Mouse (Mus musculus) neural tube, embryonic 13.5 days (tissue): ENCODE data around the gene Grb2. TPM values are rescaled to one million over a fixed set of nuclear protein-coding genes. Genes with fewer than 3 reads are reported as not detected.
A peak's percentile ranks its signal among the peaks of the same experiment; 100 is the strongest.

ENCODE experiments used
- ATAC-seq: fragments of 200-750 bp; cut with Nextera tagmentation; 2 replicates; pipeline ENCODE4 v1.8.0; 2017; ENCODE audit warnings: low read depth, mild to moderate bottlenecking, moderate TSS enrichment, moderate library complexity
- H3K27ac ChIP-seq: fragments of 300-500 bp; sonication (generic); replicated peaks from 2 replicates; pipeline ENCODE4 v1.5.1; 2015; ENCODE audit warnings: moderate library complexity, mild to moderate bottlenecking, inconsistent platforms
- H3K27me3 ChIP-seq: fragments of 300-500 bp; sonication (generic); 2 replicates; pipeline ENCODE4 v1.6.1; 2015; ENCODE audit warnings: mild to moderate bottlenecking, inconsistent platforms
- H3K36me3 ChIP-seq: fragments of 300-500 bp; sonication (generic); 2 replicates; pipeline ENCODE4 v1.6.1; 2015; ENCODE audit warnings: mild to moderate bottlenecking, inconsistent platforms
- H3K4me1 ChIP-seq: fragments of 300-500 bp; sonication (generic); replicated peaks from 2 replicates; pipeline ENCODE4 v1.6.1; 2015; ENCODE audit warnings: inconsistent platforms
- H3K4me2 ChIP-seq: fragments of 300-500 bp; sonication (generic); 2 replicates; pipeline ENCODE4 v1.6.1; 2015; ENCODE audit warnings: inconsistent platforms, mild to moderate bottlenecking, moderate library complexity
- H3K4me3 ChIP-seq: fragments of 300-500 bp; sonication (generic); 2 replicates; pipeline ENCODE4 v1.5.1; 2015; ENCODE audit warnings: mild to moderate bottlenecking, inconsistent platforms
- H3K9ac ChIP-seq: fragments of 300-500 bp; sonication (generic); 2 replicates; pipeline ENCODE4 v1.6.1; 2015; ENCODE audit warnings: moderate library complexity, mild to moderate bottlenecking, inconsistent platforms
- H3K9me3 ChIP-seq: fragments of 300-500 bp; sonication (generic); 2 replicates; pipeline ENCODE4 v1.6.1; 2016; ENCODE audit warnings: inconsistent platforms
- WGBS: fragments of 180-500 bp; shearing (Covaris S2); methylation state at CpG from one replicate; pipeline ENCODE4 v1.1.7; 2015; 5-methylcytosine and 5-hydroxymethylcytosine counted together
- polyA plus RNA-seq: library from polyadenylated mRNA; unstranded; fragments of >200 nt; fragmentation: Nextera tagmentation; extraction: Ambion mirVana; gene quantifications from 2 replicates; pipeline ENCODE4 v1.2.1, GENCODE M21; 2015

The Grb2 gene
- polyA plus RNA-seq, 1 experiment from 2014 or later, result 189 TPM

DNA sequence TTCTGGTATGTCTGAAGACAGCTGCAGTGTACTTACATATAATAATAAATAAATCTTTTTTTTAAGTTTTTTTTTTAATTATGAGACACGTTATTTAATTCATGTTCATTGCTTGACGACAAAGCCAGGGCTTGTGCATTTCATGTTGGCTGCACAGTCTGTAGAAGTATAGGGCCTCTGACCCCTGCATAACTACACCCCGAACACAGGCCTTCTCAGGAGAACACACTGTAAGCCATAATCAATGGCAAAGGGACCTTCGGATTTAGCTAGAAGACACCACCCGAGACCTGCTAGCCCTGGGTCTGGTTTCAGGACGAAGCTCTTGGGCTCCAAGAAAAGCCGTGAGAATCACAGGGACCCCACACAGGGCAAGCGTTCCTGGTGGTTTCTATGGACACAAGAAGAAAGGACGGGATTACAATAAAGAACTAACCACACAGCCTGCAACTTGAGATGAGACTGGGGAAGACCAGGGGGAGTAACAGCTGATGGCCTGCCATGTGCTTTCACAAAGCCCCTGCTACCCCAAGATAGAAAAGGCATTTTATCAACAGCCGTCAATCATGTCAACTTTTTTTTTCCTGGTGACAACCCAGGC, 29.3 kb upstream of the Grb2 start:
- Histone ChIP-seq H3K9ac (no peak overlapping the region), H3K4me1 (peaks cover 13% of the 10 kb centered on the region; the same call in 1 of the 2 replicates), H3K27ac (0 out of 2 replicates have a peak overlapping the region, but pooled peaks have one; percentile 0), H3K27me3 (no peaks in the 10 kb centered on the region), H3K9me3 (no peaks in the 10 kb centered on the region), H3K4me2 (no peak overlapping the region), H3K36me3 (no peaks in the 10 kb centered on the region), H3K4me3 (no peak overlapping the region)
- ATAC-seq, result no peak
- WGBS, result 26% methylated on average over 10 of the region's 10 CpGs

- H3K9ac ChIP-seq, result no peak overlapping the region
- no peak overlapping the region for H3K4me2 ChIP-seq
- ATAC-seq, result no peak
- H3K36me3 ChIP-seq, result no peaks in the 10 kb centered on the region
- H3K9me3 ChIP-seq, result no peaks in the 10 kb centered on the region
- H3K27me3 ChIP-seq, result no peaks in the 10 kb centered on the region
- no peak overlapping the region for H3K4me3 ChIP-seq
- H3K27ac ChIP-seq, result peak overlapping the region; percentile 14; the same call in 1 of the 2 replicates
- 58% methylated on average over 11 of the region's 11 CpGs for WGBS
- H3K4me1 ChIP-seq, result peaks cover 13% of the 10 kb centered on the region; the same call in 1 of the 2 replicates
Observed at GRCm38 (mm10) chr11:115734041-115734686, 25.8 kb upstream of the Grb2 start.

DNA sequence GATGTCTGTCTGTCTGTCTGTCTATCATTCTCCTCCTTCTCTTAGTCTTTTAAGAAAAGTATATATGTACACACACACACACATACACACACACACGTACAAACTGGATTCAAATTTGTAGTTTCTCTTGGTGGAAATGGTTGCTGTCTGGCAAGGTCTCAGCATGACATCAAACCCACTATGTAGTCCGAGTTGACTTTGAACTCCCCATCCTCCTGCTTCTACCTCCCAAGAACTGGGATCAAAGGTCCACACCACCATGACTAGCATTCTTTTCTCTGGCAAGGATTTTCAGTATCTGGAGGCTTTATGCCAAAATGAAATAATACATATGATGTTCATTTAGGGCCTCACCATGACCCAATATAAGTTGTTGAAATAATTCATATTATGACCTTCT, 14.8 kb upstream of the Grb2 start:
- H3K36me3 ChIP-seq, result no peaks in the 10 kb centered on the region
- no peak overlapping the region for H3K9ac ChIP-seq
- 68% methylated on average over 2 of the region's 2 CpGs for WGBS
- H3K4me3 ChIP-seq, result no peak overlapping the region
- no peak overlapping the region for H3K27ac ChIP-seq
- no peak overlapping the region for H3K4me2 ChIP-seq
- ATAC-seq, result no peak
- no peaks in the 10 kb centered on the region for H3K4me1 ChIP-seq
- no peaks in the 10 kb centered on the region for H3K9me3 ChIP-seq
- no peaks in the 10 kb centered on the region for H3K27me3 ChIP-seq

DNA sequence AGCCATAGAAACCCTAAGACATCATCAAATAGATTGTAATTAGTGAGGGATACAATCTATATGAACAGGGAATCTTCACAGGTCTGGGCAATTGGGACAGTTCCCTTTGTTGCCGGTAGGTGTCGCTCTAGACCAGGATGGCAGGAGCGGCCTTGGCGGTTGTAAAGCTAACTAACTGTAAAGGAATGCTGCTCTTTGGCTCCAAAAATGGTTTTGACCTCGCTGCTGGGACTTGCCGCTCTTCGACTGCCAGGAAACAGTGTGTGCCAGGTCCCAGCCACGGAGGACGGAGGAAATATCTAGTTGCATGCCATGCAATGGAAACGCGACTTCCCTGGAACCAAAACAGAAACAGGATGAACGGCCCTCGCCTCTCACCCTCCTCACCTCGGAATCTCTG, 14.2 kb upstream of the Grb2 start:
- Histone ChIP-seq H3K9me3 (no peaks in the 10 kb centered on the region), H3K4me1 (no peaks in the 10 kb centered on the region), H3K27me3 (no peaks in the 10 kb centered on the region), H3K9ac (no peak overlapping the region), H3K27ac (no peak overlapping the region), H3K36me3 (no peaks in the 10 kb centered on the region), H3K4me2 (no peak overlapping the region), H3K4me3 (no peak overlapping the region)
- WGBS, result 16% methylated on average over 14 of the region's 14 CpGs
- ATAC-seq, result no peak

DNA sequence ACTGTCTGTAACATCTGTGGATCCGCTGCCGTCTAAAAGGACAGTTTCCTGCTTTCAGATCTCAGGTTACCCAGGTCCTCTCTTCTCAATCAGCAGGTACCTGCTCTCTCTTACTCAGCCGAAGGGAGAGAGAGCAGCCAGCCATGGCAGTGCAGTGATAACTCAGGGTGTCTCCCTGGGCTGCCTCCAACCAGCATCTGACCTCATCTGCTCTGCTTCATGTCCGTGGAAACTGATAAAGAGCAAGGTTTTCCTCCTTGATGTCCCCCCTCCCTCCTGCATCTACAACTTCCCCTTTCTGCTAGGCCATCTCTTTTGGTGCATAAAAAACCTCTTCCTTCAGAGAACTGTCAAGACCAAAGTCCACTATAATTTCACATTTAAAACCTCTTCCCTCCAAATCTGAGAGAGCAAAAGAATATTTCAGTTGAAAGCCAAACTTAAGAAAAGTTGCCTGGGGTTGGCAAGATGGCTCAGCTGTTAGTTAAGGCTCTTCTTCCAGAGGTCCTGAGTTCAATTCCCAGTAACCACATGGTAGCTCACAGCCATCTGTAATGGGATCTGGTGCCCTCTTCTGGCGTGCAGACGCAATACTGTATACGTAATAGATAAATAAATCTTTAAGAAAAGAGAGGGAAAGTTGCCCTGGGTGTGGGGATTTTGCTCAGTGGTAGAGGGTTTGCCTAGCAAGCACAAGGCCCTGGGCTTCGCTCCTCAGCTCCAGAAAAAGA, 9.4 kb upstream of the Grb2 start:
- H3K4me1 ChIP-seq, result no peaks in the 10 kb centered on the region
- H3K4me2 ChIP-seq, result no peak overlapping the region
- ATAC-seq, result no peak
- no peaks in the 10 kb centered on the region for H3K36me3 ChIP-seq
- H3K27me3 ChIP-seq, result no peaks in the 10 kb centered on the region
- H3K4me3 ChIP-seq, result no peak overlapping the region
- no peak overlapping the region for H3K9ac ChIP-seq
- no peaks in the 10 kb centered on the region for H3K9me3 ChIP-seq
- no peak overlapping the region for H3K27ac ChIP-seq
- WGBS, result 59% methylated on average over 8 of the region's 8 CpGs

DNA sequence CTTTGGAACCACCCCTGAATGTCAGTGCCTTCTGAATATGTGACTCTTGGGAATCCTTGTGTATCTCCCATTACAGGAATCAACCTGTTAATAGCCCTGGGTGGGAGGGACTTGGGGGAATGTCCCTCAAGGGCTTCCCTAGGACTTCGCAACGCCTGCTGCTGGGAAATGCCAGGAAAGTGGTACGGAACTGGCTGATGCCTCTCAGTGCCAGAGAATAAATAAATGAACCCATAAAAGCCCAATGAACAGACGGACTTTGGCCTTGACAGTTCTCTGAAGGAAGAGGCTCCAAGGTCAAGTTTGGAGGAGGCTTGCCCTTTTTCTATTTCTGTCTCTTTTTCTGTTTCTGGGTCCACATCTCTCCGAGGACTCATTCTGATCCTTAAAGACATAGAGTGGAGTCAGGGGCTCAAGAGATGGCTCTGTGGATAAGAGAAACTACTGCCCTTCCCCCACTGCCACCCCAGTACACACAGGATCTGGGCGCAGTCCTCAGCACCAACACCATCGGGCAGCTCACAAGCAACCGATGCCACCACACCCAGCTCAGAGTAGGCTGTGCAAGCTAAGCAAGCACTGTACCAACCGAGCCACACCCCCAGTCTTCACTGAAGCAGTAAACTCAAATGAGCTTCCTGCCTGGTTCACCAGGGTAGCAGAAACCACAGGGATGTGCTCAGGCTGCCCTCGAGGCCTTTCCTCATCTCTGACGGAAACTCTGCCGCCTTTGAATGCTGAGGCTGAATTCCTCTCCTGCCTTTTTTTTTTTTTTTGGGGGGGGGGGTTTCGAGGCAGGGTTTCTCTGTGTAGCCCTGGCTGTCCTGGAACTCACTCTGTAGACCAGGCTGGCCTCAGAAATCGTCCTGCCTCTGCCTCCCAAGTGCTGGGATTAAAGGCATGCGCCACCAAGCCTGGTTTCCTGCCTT, 8.3 kb upstream of the Grb2 start:
- H3K27me3 ChIP-seq, result no peaks in the 10 kb centered on the region
- ATAC-seq, result no peak
- H3K4me2 ChIP-seq, result no peak overlapping the region

GRCm38 (mm10) chr11:115714491-115714890, 6.1 kb upstream of the Grb2 start:
- Histone ChIP-seq H3K36me3 (no peaks in the 10 kb centered on the region), H3K27ac (no peak overlapping the region), H3K4me3 (no peak overlapping the region), H3K4me1 (peaks cover 9% of the 10 kb centered on the region), H3K27me3 (no peaks in the 10 kb centered on the region), H3K9me3 (no peaks in the 10 kb centered on the region), H3K4me2 (no peak overlapping the region), H3K9ac (no peak overlapping the region)
- WGBS, result 10% methylated on average over 6 of the region's 7 CpGs
- ATAC-seq, result no peak

More for the DNA sequence above, 8.3 kb upstream of the Grb2 start:
- no peaks in the 10 kb centered on the region for H3K9me3 ChIP-seq
- H3K36me3 ChIP-seq, result no peaks in the 10 kb centered on the region
- 69% methylated on average over 15 of the region's 15 CpGs for WGBS
- no peaks in the 10 kb centered on the region for H3K4me1 ChIP-seq
- H3K27ac ChIP-seq, result no peak overlapping the region
- H3K9ac ChIP-seq, result no peak overlapping the region
- H3K4me3 ChIP-seq, result no peak overlapping the region

GRCm38 (mm10) chr11:115713447-115713846, 5.0 kb upstream of the Grb2 start:
- Histone ChIP-seq H3K4me1 (peaks cover 14% of the 10 kb centered on the region), H3K36me3 (no peaks in the 10 kb centered on the region), H3K9me3 (no peaks in the 10 kb centered on the region), H3K4me2 (no peak overlapping the region), H3K27me3 (no peaks in the 10 kb centered on the region), H3K27ac (no peak overlapping the region), H3K9ac (no peak overlapping the region), H3K4me3 (no peak overlapping the region)
- 93% methylated on average over 3 of the region's 3 CpGs for WGBS
- no peak for ATAC-seq

GRCm38 (mm10) chr11:115712674-115713298, 4.4 kb upstream of the Grb2 start:
- H3K36me3 ChIP-seq, result no peaks in the 10 kb centered on the region
- no peaks in the 10 kb centered on the region for H3K27me3 ChIP-seq
- no peaks in the 10 kb centered on the region for H3K9me3 ChIP-seq
- H3K9ac ChIP-seq, result no peak overlapping the region
- peaks cover 14% of the 10 kb centered on the region for H3K4me1 ChIP-seq
- no peak overlapping the region for H3K27ac ChIP-seq
- ATAC-seq, result no peak
- no peak overlapping the region for H3K4me3 ChIP-seq
- WGBS, result 84% methylated on average over 12 of the region's 12 CpGs
- H3K4me2 ChIP-seq, result no peak overlapping the region

DNA sequence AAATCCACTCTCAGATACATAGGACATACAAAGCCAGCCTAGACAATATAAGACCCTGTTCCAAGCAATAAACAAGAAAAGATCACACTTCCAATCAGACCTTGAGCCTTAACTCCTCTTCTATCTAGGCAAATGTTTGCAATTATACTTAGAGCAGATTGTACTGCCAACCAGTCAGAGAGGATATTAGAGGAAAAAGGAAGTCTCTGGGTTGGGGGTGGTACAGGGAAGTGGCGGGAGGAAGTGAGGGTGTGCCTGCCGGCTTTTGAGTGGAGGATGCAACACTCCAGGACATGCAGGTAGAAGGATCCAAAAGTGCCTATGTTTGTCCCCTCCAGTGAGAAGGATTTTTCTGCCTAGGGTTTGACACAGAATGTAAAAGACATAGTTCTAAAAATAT, 3.9 kb upstream of the Grb2 start:
- Histone ChIP-seq H3K4me3 (no peak overlapping the region), H3K27me3 (no peaks in the 10 kb centered on the region), H3K27ac (no peak overlapping the region), H3K36me3 (no peaks in the 10 kb centered on the region), H3K9ac (no peak overlapping the region), H3K4me2 (no peak overlapping the region), H3K9me3 (no peaks in the 10 kb centered on the region), H3K4me1 (peaks cover 18% of the 10 kb centered on the region)
- WGBS, result 78% methylated on average over 2 of the region's 2 CpGs
- no peak for ATAC-seq

DNA sequence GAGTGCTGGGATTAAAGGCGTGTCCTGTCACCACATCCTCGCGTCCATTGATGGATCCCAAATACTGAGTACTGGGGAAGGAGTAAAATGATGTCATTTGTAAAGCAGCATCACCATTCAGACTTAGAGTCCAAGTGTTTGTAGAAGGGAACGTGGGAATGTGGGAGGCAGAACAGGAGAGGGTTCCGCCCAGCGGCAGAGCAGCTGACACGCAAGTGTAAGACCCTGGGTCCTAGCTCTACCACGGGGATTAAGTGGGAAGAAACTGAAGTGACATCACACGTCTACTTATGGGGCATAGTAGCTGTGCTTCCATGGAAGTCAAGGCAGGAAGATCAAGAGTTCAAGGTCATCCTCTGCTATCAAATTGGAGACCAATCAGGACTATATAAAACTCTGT, 2.7 kb upstream of the Grb2 start:
- H3K27me3 ChIP-seq, result no peaks in the 10 kb centered on the region
- H3K27ac ChIP-seq, result no peak overlapping the region
- H3K36me3 ChIP-seq, result no peaks in the 10 kb centered on the region
- H3K4me1 ChIP-seq, result peaks cover 29% of the 10 kb centered on the region
- WGBS, result 85% methylated on average over 9 of the region's 9 CpGs
- no peak overlapping the region for H3K9ac ChIP-seq
- no peaks in the 10 kb centered on the region for H3K9me3 ChIP-seq
- H3K4me3 ChIP-seq, result no peak overlapping the region
- no peak for ATAC-seq
- no peak overlapping the region for H3K4me2 ChIP-seq
